Comparison of ENCODE assay signal across 16 mouse cellular contexts in genomic region chr6:84353425-84354220, GRCm38 (mm10).
DNase-seq lines count a peak whose midpoint lies in the region; ATAC-seq lines count a peak whose summit lies in the region.
"Had no signal": no experiment of that assay in that cellular context is flagged by ENCODE, and none has a peak within 500 bp of the region (broad histone marks: within the 10 kb centered on the region; RNA-seq: fewer than 3 reads in every experiment).

No protein-coding gene starts in this region.

- H3K27me3 ChIP-seq in midbrain, embryonic 16.5 days (ENCODE audit: control insufficient read depth, insufficient read depth, low read depth, low read length) = no peaks in the 10 kb centered on the region
- H3K27me3 ChIP-seq: hindbrain, embryonic 13.5 days; midbrain, embryonic 12.5 days had no signal

- H3K27ac ChIP-seq in midbrain, embryonic 16.5 days (ENCODE audit: low read length) = no peak overlapping the region
- H3K27ac ChIP-seq: hindbrain, embryonic 13.5 days; midbrain, embryonic 12.5 days had no signal

- no peak overlapping the region for H3K4me3 ChIP-seq in midbrain, embryonic 16.5 days (ENCODE audit: low read depth, low read length)
- H3K4me3 ChIP-seq: hindbrain, embryonic 13.5 days; midbrain, embryonic 12.5 days had no signal

- H3K4me2 ChIP-seq in midbrain, embryonic 16.5 days (ENCODE audit: low read length) = no peak overlapping the region
- H3K4me2 ChIP-seq: hindbrain, embryonic 13.5 days; liver, embryonic 11.5 days; midbrain, embryonic 12.5 days had no signal

- no peak for ATAC-seq in midbrain, embryonic 16.5 days
- ATAC-seq: forebrain, postnatal 0 days had no signal

- no peak overlapping the region for H3K9ac ChIP-seq in midbrain, embryonic 16.5 days (ENCODE audit: low read depth, low read length)
- H3K9ac ChIP-seq: forebrain, postnatal 0 days; hindbrain, embryonic 13.5 days; midbrain, embryonic 12.5 days had no signal

- no peaks in the 10 kb centered on the region for H3K9me3 ChIP-seq in midbrain, embryonic 16.5 days (replicated peaks; ENCODE audit: control insufficient read depth, low read length, poor library complexity, severe bottlenecking)
- H3K9me3 ChIP-seq: hindbrain, embryonic 13.5 days; midbrain, embryonic 12.5 days had no signal

- no peaks in the 10 kb centered on the region for H3K4me1 ChIP-seq in midbrain, embryonic 16.5 days (ENCODE audit: control insufficient read depth, insufficient read depth, low read length)
- H3K4me1 ChIP-seq: hindbrain, embryonic 13.5 days; midbrain, embryonic 12.5 days had no signal

- no peaks in the 10 kb centered on the region for H3K36me3 ChIP-seq in midbrain, embryonic 16.5 days (ENCODE audit: control insufficient read depth, insufficient read depth, low read length)
- H3K36me3 ChIP-seq: hindbrain, embryonic 13.5 days; midbrain, embryonic 12.5 days had no signal

- peak; percentile 77 for DNase-seq in gastrocnemius, adult 18-20 months (ENCODE audit: low spot score)
- DNase-seq in gastrocnemius, postnatal 10 days = no peak
- peak; percentile 74 for DNase-seq in 3T3-L1 (ENCODE audit: low read depth, low spot score)
- peak; percentile 55 to 59 for DNase-seq in gastrocnemius, adult 8-10 months (ENCODE audit: low spot score in 2 of 2)
- peak; percentile 59 for DNase-seq in lung, postnatal 10 days
- DNase-seq in right cerebral cortex, postnatal 4 days = no peak
- DNase-seq: cerebellum, adult 9-10 months; forebrain, postnatal 0 days; layer of hippocampus, postnatal 36 days; left cerebral cortex, postnatal 4 days; spleen, adult 18-20 months; thymus, adult 18-20 months had no signal

- WGBS in midbrain, embryonic 16.5 days = 91% methylated on average over 6 of the region's 6 CpGs

Comparison
In these comparisons a context has a peak if more than half of its experiments do, and no peak if none do; other contexts are left out.
1. DNase-seq: peak in gastrocnemius, adult 18-20 months (single experiment), 3T3-L1 (single experiment), gastrocnemius, adult 8-10 months (2 of 2) and lung, postnatal 10 days (single experiment); none in gastrocnemius, postnatal 10 days (single experiment) and right cerebral cortex, postnatal 4 days (single experiment).